In the genomic region with DNA sequence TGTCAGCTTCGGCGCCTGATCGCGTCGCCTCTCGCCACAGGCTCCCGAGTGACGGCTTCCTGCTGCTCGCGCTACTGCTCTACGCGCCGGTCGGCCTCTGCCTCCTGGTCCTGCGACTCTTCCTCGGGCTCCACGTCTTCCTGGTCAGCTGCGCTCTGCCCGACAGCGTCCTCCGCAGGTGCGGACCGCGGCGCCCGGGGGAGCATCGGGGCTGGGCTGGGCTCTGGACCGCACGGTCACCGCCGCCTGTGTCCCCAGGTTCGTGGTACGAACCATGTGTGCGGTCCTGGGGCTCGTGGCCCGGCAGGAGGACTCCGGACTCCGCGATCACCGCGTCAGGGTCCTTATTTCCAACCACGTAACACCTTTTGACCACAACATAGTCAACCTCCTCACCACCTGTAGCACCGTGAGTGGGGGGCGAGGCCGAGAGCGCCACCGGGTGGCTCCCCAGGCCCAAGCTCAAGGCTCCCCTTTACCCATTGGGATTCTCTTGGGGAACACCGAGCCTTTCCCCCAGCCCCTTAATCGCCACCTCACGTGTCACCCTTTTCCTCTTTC, we compare ENCODE assay signal across 7 mouse cellular contexts. TPM values are rescaled to one million over a fixed set of nuclear protein-coding genes. Genes with fewer than 3 reads are reported as not detected.
DNase-seq lines count a peak whose midpoint lies in the region; ATAC-seq and TF ChIP-seq lines count a peak whose summit lies in the region.

Htra2 (minus strand) TSS at position 403 of the 561 bp plus-strand sequence.

- H3K27ac ChIP-seq in CH12.LX (ENCODE audit: insufficient read depth, low read depth) = peak within 1 kb of the TSS; percentile 73
- peak within 1 kb of the TSS; percentile 83 for H3K27ac ChIP-seq in forebrain, embryonic 12.5 days

- in situ Hi-C loops in CH12.LX (cut with MboI; ENCODE audit: low pct_ligation_motif_present, low pct_unique_long_range_greater_than_20kb, low sequenced_read_pairs) = no loop called here

- TF ChIP-seq EP300 in CH12.LX (IDR thresholded peaks at IDR 0.05; ENCODE audit: low read length) = no peak

- peaks cover 38% of the 10 kb centered on the region for H3K79me2 ChIP-seq in CH12.LX (replicated peaks; ENCODE audit: control insufficient read depth, extremely low read depth, insufficient read depth, poor library complexity, severe bottlenecking)

- no peaks in the 10 kb centered on the region for H3K9me3 ChIP-seq in CH12.LX (replicated peaks; ENCODE audit: low read length)
- no peaks in the 10 kb centered on the region for H3K9me3 ChIP-seq in forebrain, embryonic 12.5 days

- H3K4me1 ChIP-seq in CH12.LX (ENCODE audit: control insufficient read depth in 1 of 2, insufficient read depth in 2 of 2) = peaks cover 8 to 43% of the 10 kb centered on the region in 2 experiments
- H3K4me1 ChIP-seq in forebrain, embryonic 12.5 days = peaks cover 27% of the 10 kb centered on the region

- TF ChIP-seq RAD21 in CH12.LX (IDR thresholded peaks at IDR 0.05; ENCODE audit: low read depth, low read length) = peak; percentile 41

- WGBS in forebrain, embryonic 12.5 days = under 1% methylated on average over 50 of the region's 50 CpGs

- peaks cover 36 to 69% of the 10 kb centered on the region in 2 experiments for H3K36me3 ChIP-seq in CH12.LX (replicated peaks in 1 of 2; ENCODE audit: control insufficient read depth in 1 of 2, insufficient read depth in 1 of 2, low read length in 1 of 2)
- peaks cover 35% of the 10 kb centered on the region for H3K36me3 ChIP-seq in forebrain, embryonic 12.5 days (replicated peaks)

- intact Hi-C loops in heart, postnatal 25 days (cut with DNase I) = loop anchor here (2.0 kb wide), 2 partner anchors 46 to 58 kb away; partner anchors contain the start of genes Ccdc142 and Gm42688

- H3K9ac ChIP-seq in CH12.LX (ENCODE audit: insufficient read depth, low read depth) = peak within 1 kb of the TSS; percentile 93
- H3K9ac ChIP-seq in forebrain, embryonic 12.5 days = peak within 1 kb of the TSS; percentile 93

- dilution Hi-C loops in CH12.LX (cut with MboI; ENCODE audit: extremely low pct_ligation_motif_present, extremely low pct_unique_long_range_greater_than_20kb, low sequenced_read_pairs) = no loop called here

- peak; percentile 41 for ATAC-seq in forebrain, embryonic 12.5 days (ENCODE audit: low FRiP score)
- ATAC-seq in megakaryocyte, adult 5-6 weeks (ENCODE audit: poor library complexity, severe bottlenecking) = no peak; the same call in 1 of the 2 replicates

- H3K4me3 ChIP-seq in CH12.LX (replicated peaks in 1 of 3; ENCODE audit: low read depth in 2 of 3, low read length in 2 of 3, poor library complexity in 1 of 3) = peak within 1 kb of the TSS; percentile 88 to 98 (median 96)
- H3K4me3 ChIP-seq in forebrain, embryonic 12.5 days (replicated peaks) = peak within 1 kb of the TSS; percentile 97

- no peak for DNase-seq in CH12.LX (ENCODE audit: extremely low read depth)
- peak; percentile 42 for DNase-seq in R1 (ENCODE audit: low read depth, low spot score)
- DNase-seq in heart, postnatal 25 days (ENCODE audit: low spot score) = no peak
- DNase-seq in left cerebral cortex, adult 8-10 months (ENCODE audit: low spot score in 2 of 2) = peak in 1 of 2 experiments; percentile 32
- DNase-seq in testis, postnatal 14 days (ENCODE audit: low spot score) = peak; percentile 63

- peak within 1 kb of the TSS; percentile 93 for H3K4me2 ChIP-seq in CH12.LX (ENCODE audit: insufficient read depth, low read depth, poor library complexity, severe bottlenecking)
- H3K4me2 ChIP-seq in forebrain, embryonic 12.5 days = peak within 1 kb of the TSS; percentile 91

- TF ChIP-seq POLR2A in CH12.LX (IDR thresholded peaks at IDR 0.05; ENCODE audit: low read depth, low read length) = no peak

- H3K27me3 ChIP-seq in CH12.LX (replicated peaks) = no peaks in the 10 kb centered on the region
- peaks cover under 1% of the 10 kb centered on the region; the same call in 1 of the 2 replicates for H3K27me3 ChIP-seq in forebrain, embryonic 12.5 days

- peak in 1 of 2 experiments; percentile 63; a peak in 2 of 4 replicates for TF ChIP-seq CTCF in CH12.LX (conservative IDR thresholded peaks at IDR 0.05 in 1 of 2, IDR thresholded peaks at IDR 0.05 in 1 of 2; ENCODE audit: low read depth in 2 of 2, low read length in 2 of 2)

TF ChIP-seq in CH12.LX, 34 proteins besides CTCF, POLR2A, EP300 and RAD21:
- peak; percentile 2; the same call in 1 of the 2 replicates for TF ChIP-seq SIN3A (IDR thresholded peaks at IDR 0.05; ENCODE audit: low read length)
- peak; percentile 35; the same call in 1 of the 2 replicates for TF ChIP-seq IRF4 (IDR thresholded peaks at IDR 0.05; ENCODE audit: low read depth, low read length)
- 0 out of 2 replicates have a peak, but pooled peaks have one; percentile 12 for TF ChIP-seq BHLHE40 (IDR thresholded peaks at IDR 0.05; ENCODE audit: low read depth, low read length)
- TF ChIP-seq MAX (IDR thresholded peaks at IDR 0.05; ENCODE audit: low read length) = peak; percentile 75
- TF ChIP-seq SMC3 (IDR thresholded peaks at IDR 0.05; ENCODE audit: low read depth, low read length) = peak; percentile 72
- 0 out of 2 replicates have a peak, but pooled peaks have one; percentile 13 for TF ChIP-seq UBTF (IDR thresholded peaks at IDR 0.05; ENCODE audit: low read depth, low read length)
- TF ChIP-seq CHD2 (IDR thresholded peaks at IDR 0.05; ENCODE audit: low read length) = no peak
- no peak for TF ChIP-seq POLR2AphosphoS2 (IDR thresholded peaks at IDR 0.05; ENCODE audit: low read depth, low read length)
TF ChIP-seq in CH12.LX: peak in this region for 6.

RNA-seq across cellular contexts. Expression of gene Htra2, which starts in this region (rescaled TPM):
- total RNA-seq in CH12.LX (2012; rRNA removed) (113 and 128 TPM in 2 replicates), CH12.LX (2014; rRNA removed) (131 and 137 TPM in 2 replicates)
- polyA plus RNA-seq in CH12.LX (2012; ENCODE audit: insufficient read length, low read depth) = 154 and 185 TPM in 2 replicates
- polyA plus RNA-seq in forebrain, embryonic 12.5 days (2016; fragmentation: Nextera tagmentation; extraction: Ambion mirVana) = 64.3 and 65.9 TPM in 2 replicates
- 10 to 100 TPM; 31.8 to 33.9 TPM for total RNA-seq in heart, postnatal 25 days (2021)
- 10 to 100 TPM; 47.7 to 53.7 (median 50.4) TPM for total RNA-seq in left cerebral cortex, adult 8-10 months (2022)
- total RNA-seq in megakaryocyte, adult 5-6 weeks (2015) = 53.9 and 55.6 TPM in 2 replicates
- total RNA-seq in megakaryocyte, adult 5-6 weeks (2017) = 34.1 and 41.4 TPM in 2 replicates

Comparison
In these comparisons a context has a peak if more than half of its experiments do, and no peak if none do; other contexts are left out.
1. DNase-seq: peak in R1 (single experiment) and testis, postnatal 14 days (single experiment); none in CH12.LX (single experiment) and heart, postnatal 25 days (single experiment).